Mouse (Mus musculus) layer of hippocampus, adult 11-12 months (tissue): ENCODE measurements around the gene Nadk.
A peak's percentile ranks its signal among the peaks of the same experiment; 100 is the strongest.
"Not testable (repeated sequence)": the region's sequence is repeated elsewhere in the genome, so short reads cannot be mapped to it uniquely, and the experiment has no call there.

Source experiments
- DNase-seq: peaks from one replicate; pipeline ENCODE4 v3.0.0; 2022; ENCODE audit warnings: low spot score

Nadk gene

GRCm38 (mm10) chr4:155569818-155570217 lies 7.6 kb downstream of the Nadk start:
- DNase-seq, result no peak

- not testable (repeated sequence) for DNase-seq
Observed at GRCm38 (mm10) chr4:155570315-155570714, 8.1 kb downstream of the Nadk start.

GRCm38 (mm10) chr4:155571442-155571841 lies 9.3 kb downstream of the Nadk start:
- DNase-seq, result no peak

- DNase-seq, result no peak
Observed at GRCm38 (mm10) chr4:155573155-155573554, 11.0 kb downstream of the Nadk start.

GRCm38 (mm10) chr4:155573876-155574275 lies 11.7 kb downstream of the Nadk start:
- no peak for DNase-seq

GRCm38 (mm10) chr4:155574931-155575330 lies 12.8 kb downstream of the Nadk start:
- DNase-seq, result no peak

- no peak for DNase-seq
Observed at GRCm38 (mm10) chr4:155575521-155575920, 13.3 kb downstream of the Nadk start.

- no peak for DNase-seq
Observed at GRCm38 (mm10) chr4:155577132-155577531, 15.0 kb downstream of the Nadk start.

GRCm38 (mm10) chr4:155577741-155578140 lies 15.6 kb downstream of the Nadk start:
- DNase-seq, result no peak

GRCm38 (mm10) chr4:155578336-155579125 lies 16.4 kb downstream of the Nadk start:
- no peak for DNase-seq

GRCm38 (mm10) chr4:155580420-155580819 lies 18.2 kb downstream of the Nadk start:
- peak; percentile 58 for DNase-seq

GRCm38 (mm10) chr4:155582279-155582905 lies 20.2 kb downstream of the Nadk start:
- no peak for DNase-seq

- no peak for DNase-seq
Observed at GRCm38 (mm10) chr4:155589356-155589755, 27.2 kb downstream of the Nadk start.

- no peak for DNase-seq
Observed at GRCm38 (mm10) chr4:155591012-155591719, 29.0 kb downstream of the Nadk start.

GRCm38 (mm10) chr4:155593780-155594179 lies 31.6 kb downstream of the Nadk start:
- DNase-seq, result no peak

GRCm38 (mm10) chr4:155595777-155596176 lies 33.6 kb downstream of the Nadk start:
- DNase-seq, result no peak

- DNase-seq, result no peak
Observed at GRCm38 (mm10) chr4:155596606-155597005, 34.4 kb downstream of the Nadk start.

GRCm38 (mm10) chr4:155598536-155598935 lies 36.4 kb downstream of the Nadk start:
- DNase-seq, result no peak

GRCm38 (mm10) chr4:155599901-155600825 lies 38.0 kb downstream of the Nadk start:
- no peak for DNase-seq

GRCm38 (mm10) chr4:155601091-155601996 lies 39.2 kb downstream of the Nadk start, which contains the start of gene Slc35e2:
Slc35e2 (plus strand) TSS chr4:155601416.
- peak; percentile 93 for DNase-seq
